Mouse (Mus musculus) spleen, postnatal 36 days (tissue): ENCODE results near the gene Sorcs3.

Source experiments
- DNase-seq, 2 experiments: peaks; one replicate each; pipeline ENCODE4 v3.0.0; 2022; ENCODE audit warnings: low spot score in 2 of 2, mixed read lengths in 1 of 2

Sorcs3 gene

DNA sequence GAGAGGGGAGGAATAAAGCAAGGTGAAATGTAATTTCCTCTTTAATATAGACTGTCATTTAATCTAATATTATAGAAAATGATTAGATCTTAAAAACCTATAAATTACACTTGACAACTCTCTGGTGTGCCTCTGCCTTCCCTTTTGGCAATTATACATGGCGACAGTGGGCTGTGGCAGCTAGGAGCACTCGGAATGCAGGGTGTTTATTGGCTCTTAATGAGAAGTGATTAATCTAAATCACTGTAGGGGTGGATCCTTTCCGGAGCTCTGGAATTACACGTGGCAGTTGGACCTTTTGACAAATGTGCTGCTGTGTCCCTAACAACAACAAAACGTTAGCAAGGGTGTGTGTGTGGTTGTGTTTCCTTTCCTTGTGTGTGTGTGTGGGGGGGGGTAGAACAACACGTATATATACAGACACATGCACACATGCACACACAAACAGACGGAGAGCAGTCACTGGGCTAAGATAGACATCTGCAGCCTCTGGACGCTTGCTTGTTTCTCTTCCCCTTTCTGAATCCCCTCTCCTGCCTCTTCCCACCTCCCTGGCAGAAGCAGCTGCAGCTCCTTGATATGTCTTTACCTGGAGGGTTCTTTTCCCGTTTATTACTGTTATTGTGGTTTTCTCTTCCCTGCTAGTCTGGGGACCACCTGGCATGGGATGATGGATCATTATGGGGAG, 318.8 kb downstream of the Sorcs3 start:
- no peak for DNase-seq

DNA sequence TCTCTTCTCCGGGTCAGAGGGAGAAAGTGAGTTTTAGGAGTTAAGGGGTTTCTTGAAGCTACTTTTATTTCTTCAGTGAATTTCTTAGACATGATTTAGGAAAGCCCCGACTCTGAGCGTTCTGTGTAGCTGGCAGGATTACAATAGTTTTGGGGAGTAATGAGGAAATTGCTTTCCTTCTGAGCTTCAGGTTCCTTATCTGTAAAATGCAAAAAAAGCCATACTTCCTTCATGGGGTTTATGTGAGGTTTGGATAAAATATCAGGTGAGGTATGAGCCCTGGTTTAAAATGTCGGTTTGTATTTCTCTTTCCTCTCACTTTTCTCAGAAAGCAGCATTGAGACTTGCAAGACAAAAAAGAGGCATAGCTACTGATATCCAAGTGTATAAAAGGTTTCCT, 327.8 kb downstream of the Sorcs3 start:
- no peak for DNase-seq

DNA sequence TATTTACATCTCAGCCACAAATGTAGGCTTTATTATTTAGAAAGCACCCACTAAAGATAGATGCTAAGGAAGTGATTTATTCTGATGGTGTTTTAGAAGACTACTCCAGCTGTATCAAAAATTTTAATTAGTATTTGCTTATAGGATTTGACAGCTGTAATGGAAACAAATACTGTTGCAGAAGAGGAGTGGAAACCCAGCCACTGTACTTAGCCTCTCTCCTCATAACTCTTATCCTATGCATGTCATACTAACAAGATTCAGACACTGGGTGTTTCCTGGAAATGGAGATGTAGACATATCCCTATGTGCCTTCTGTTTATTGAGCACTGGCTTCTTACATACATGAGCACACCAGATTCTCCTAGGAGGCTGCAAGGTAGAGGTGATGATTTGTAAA, 338.5 kb downstream of the Sorcs3 start:
- DNase-seq, result no peak

DNA sequence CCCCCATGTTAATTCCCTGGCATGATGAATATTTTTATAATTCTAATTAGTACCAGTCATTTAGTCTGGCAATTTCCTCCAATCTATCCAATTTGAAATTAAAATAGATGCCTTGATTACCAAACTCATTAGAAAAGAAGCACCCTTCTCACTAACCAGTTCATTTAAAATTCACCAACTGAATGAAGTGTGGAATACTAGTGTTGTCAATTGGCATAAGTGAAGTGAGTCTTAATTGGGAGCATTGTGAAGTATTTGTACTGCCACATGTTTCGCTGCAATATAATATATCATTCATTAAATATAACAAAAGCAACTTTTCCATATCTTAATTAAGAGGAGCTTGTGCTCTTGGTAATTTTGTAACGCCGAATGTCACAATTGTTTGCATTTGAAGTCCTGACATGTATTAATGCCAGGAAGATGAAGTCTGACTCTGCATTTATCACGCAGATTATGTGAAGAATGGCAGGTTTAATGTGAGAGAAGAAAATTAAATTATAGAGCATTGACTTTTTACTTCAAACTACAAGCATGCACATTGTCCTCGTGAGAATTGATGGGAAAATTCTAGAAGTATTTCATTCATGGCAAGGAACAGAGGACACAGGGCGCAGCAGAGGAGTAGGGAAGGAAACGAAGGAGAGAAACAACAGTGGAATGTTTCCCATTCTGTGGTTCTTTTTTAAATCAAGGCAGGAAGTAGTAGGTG, 339.8 kb downstream of the Sorcs3 start:
- no peak for DNase-seq

DNA sequence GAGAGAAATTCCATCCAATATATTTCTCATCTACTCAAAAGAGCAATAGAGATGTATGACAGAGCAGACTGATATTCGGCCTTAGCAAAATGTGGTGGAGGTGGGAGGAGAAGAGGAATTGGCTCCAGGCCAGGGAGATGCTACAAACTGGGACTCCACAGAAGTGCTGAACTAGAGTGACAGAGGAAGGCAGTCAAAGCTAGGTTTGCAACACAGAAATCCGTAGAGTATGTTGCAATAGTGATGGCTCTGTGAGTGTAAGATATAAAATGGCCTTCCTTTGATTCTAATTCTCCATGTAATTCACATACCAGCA, 340.3 kb downstream of the Sorcs3 start:
- DNase-seq, result no peak

DNA sequence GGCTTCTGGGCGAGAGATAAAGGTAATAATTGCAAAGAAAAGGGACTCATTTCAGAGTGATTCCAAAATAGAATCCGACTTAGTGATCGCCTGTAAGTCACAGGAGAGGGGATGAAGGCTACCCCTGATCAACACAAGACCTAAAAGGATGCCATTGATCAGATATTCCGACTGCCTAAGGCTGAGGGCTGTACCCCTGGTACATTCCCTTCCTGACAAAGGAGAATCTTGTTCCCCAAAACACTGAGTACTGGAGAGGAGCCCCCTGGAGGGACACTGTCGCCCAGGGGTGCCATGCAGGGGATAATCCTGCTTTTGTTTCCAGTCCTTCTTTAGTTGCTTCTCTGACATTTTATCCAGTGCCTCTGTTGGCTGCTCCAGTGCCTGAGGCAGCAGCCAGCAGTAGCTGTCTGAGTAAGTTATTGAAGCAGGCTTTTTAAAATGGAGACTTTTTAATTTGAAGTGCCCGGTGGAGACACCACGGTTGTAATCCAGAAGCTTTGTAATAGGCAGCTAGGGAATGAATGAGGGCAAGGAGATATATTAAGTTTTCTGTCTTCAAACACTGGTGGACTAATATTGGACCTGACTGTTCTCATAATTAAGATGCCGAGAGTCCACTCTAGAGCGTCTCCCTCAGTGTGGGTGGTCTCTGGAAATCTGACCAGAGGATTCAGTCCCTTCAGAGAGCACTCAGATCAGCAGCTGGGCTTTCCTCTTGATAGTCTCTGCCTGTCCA, 342.5 kb downstream of the Sorcs3 start:
- no peak for DNase-seq

DNA sequence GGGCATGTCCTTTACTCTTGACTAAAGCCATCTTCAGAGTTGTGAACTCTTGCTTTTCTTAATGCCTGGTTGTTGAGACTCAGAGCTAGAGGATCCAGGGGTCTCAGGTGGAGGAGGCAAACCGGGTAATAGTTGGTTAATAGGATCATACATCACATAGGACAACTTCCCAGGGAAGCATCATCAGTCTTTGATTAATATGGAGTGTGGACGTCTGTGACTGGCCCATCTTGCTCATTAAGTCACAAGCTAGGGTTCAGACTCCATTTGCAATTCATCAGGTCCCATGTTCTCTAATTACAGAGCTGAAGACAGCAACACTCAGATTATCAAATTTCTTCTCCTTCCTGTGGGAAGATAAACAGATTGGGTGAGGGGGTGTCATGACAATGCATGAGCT, 353.6 kb downstream of the Sorcs3 start:
- DNase-seq, result no peak

DNA sequence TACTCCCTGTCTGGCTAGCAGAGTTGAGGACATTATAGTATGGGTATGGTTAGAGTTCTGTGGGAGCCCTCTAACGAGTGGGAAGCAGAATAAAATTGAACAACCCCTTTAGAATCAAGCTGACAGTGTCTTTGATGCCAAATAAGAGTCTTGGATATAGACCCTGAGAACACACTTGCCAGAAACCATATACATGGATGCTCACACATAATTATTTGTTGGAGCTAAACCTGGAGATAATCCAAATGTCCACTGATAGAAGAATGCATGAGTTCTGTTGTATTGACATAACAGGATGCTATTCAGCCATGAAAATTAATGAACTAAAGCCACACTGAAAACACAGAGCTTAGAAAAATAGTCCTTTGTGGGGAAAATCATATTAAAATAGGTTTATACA, 369.9 kb downstream of the Sorcs3 start:
- no peak for DNase-seq

DNA sequence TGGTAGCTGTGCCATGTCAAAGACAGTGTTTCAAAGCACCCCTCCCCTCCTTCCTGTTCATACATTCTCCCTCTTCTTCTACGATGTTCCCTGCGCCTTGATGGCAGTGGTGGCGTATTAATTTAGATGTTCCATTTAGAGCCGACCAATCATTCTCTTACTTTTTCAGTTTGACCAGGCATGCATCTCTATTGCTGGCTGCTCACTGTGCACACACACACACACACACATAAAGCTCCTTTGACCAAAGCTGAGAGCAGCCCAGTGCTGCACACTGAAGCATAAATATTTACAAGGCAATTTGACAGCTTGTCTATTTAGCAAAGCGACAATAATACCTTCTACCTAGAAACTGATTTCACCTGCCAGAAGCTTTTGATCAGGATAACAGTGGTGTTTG, 371.3 kb downstream of the Sorcs3 start:
- DNase-seq, result no peak

DNA sequence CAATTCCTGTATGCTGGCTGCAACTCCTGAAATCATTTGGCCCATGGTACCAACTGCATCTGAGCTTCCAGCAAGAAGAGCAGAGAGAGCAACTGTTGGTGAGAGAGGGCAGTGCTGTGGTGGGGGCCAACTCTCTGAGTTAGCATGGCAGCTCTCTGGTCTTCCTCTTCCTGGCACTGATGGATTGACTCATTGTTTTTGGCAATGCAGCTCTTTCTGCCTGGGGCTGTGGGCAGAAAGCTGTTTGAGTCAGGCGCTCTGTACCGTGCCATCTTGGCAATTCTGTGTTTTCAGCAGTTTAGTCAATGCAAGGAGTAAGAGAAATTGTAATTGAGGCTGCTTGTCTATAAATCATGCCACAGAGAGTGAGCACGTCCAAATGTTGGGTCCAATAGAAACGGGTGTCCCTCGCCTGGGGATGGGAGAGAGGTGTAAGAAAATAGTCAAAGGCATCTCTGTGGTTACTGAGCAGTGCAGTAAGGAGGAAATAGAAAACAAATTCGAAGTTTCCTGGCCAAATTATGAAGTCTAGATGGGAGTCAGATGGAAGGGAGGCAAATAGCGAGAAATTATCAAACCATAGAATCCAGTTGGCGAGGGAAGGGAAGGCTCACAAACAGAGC, 379.2 kb downstream of the Sorcs3 start:
- no peak for DNase-seq

DNA sequence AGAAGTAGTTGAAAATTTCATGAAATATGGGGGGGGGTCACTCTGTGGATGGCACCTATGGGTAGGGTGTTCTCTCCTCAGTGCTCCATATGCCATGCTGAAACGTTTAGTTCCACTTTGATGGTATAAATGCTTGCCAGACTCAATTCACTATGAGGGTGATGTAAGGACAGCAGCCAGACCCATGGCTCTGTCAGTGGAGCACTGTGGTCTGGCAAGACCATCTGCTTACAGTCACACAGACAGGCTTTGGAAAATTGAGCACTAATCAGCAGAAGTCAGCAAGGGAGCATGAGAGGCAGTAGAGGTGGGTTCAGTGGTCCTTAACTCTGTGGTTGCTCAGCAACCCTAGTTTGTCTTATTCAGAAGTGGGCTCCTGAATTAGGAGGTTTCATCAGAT, 411.1 kb downstream of the Sorcs3 start:
- no peak for DNase-seq

DNA sequence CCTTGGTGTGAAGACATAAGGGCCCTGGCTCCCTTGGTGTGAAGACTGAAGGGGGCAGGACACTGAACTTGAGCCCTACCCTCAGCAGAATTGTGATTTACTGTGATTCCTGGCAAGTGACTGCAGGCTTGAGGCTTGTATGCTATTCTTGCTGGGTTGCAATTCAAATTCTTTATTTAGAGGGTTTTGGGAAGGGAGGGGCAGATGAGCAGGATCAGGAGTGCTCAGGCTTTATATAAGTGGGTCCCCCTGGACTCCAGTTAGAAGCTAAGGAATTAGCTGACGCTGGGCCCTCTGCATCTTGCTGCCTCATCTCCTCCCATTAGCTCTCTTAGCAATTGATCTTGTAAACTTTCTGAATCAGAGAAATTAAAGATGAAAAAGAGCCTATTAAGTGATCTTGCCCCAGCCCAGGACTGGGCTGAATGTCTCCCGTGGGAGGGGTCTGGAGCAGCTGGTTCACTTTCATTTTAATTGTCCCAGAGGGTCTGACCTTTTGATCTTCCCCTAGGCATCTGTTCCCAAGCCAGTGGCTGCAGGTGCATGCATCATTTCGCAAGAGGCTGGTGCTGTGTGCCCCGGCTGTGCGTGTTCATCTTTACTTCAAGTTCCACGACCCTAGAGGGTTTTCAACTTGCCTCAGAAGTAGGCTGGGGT, 425.0 kb downstream of the Sorcs3 start:
- DNase-seq, result no peak

DNA sequence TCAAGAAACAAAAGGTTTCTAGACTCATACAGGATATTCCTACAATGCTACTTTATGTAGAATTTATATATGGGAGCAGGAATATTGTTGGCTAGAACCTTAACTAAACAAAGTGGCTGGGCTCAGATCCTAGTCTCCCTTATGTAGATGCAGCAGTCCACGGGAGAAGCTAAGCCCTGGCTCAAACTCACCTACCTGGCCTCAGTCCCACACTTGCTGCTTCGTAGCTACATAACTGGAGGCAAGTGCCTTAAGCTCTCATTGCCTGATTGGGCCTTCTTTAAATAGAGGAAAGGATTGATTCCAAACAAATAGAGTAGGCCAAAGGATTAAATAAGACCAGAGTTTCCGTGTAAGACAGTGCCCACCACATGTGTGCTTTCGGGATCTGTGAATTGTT, 436.7 kb downstream of the Sorcs3 start:
- DNase-seq, result no peak

DNA sequence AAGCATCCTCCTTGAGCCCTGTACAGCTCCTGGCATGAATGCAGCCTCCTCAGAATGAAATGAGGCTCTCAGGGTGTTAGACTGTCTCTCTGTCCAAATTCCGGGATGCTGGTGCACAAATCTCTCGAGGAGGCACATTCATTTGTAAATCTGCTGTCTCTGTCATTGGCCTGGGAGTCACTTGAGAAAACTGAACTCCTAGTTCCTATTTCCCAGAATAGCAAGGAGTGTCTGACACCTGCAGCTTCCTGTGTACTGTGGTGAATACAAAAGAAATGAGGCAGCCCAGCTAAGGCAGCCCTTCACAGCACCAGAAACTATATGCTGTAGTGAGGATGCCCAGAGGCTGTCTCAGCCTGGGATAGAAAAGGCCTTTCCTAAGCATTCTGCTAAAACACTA, 444.1 kb downstream of the Sorcs3 start:
- no peak for DNase-seq

DNA sequence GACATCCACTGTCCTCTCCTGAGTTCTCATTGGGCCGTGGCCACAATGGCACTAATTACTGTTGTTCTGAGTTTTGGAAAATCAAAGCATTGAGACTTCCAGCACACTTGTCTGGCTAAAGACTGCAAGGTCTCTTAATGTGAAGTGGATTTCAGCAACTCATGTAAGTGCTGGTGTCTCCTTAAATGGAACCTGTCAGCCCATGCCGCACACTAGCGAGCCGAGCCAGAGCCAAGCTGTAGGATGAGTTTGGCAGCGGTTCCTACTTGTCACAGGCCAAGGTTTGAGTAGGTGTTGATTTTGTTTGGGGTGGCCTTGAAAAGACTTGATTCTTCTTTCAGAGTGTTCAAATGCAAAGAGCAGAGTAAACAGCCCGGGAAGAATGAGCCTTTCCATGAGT, 445.8 kb downstream of the Sorcs3 start:
- no peak for DNase-seq

DNA sequence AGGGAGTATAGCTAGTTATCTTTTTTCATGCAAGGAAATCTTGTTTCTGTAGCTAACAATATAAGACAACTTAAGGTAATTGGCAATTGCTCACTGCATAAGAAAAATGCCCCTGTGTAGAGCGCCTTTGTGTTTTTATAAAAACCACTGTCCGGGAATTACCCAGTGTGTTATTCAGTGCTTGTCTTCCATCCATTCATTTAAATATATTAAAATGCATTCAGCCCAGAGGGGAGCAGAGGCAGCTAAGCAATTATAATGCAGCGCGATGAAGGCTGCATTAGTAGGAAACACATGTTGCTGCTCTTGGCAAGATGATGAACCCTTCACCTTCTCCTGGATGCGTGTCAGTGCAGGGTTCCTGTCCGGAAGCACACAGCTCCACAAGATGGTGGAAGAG, 454.4 kb downstream of the Sorcs3 start:
- DNase-seq, result no peak

DNA sequence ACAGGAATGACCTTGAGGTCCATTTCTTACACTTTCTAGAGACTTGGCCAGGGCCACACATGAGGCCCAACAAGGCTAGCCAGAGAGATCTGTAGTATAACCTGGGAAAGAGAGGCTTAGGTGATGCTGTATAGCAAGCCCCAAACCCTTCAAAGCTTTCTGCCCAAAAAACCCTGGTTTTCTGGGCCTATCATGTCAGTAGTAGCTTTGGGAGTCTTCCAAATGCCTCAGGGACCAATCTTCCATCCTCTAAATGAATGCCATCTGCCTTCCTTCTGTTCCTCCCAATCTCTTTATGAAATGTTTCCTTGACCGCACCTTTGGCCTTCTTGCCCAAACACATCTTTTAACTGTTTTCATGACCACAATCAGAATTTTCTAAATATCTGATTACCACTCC, 474.1 kb downstream of the Sorcs3 start:
- no peak for DNase-seq

DNA sequence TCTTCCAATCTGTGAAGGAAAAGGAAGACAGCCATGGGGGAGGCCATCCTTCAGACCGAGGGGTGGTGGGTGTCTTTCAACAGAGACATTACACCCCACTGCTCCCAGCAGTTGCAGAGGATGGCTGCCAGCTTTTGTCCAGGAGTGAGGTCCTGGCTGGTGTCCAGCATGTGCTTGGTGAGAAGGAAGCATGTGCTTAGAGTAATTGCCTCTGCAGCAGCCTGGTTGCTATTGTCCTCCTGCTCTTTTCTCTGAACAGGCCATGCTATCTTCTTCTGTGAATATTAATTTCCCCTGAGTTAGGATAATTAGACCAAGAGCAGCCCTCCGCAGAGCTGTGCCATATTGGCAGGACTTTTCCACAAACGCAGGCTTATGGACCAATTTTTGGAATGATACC, 476.7 kb downstream of the Sorcs3 start:
- DNase-seq, result no peak

DNA sequence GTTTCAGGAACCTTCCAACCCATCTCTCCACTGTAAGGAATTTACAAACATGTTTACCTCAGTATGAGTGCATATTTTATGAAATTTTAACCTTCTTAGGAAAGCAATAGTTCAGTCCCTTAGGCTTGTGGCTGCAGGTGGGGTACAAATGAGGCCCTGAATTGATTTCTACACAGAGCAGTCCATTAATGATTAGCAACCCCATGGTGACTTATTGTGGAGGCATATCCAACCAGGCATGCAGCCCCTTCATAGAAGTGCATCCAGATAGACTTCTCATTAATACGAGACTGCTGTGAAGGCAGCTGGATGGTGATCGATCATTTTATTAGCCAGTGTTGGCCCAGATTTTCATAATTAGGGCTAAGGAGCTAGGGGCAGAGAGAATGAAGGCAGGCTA, 480.5 kb downstream of the Sorcs3 start:
- no peak for DNase-seq

DNA sequence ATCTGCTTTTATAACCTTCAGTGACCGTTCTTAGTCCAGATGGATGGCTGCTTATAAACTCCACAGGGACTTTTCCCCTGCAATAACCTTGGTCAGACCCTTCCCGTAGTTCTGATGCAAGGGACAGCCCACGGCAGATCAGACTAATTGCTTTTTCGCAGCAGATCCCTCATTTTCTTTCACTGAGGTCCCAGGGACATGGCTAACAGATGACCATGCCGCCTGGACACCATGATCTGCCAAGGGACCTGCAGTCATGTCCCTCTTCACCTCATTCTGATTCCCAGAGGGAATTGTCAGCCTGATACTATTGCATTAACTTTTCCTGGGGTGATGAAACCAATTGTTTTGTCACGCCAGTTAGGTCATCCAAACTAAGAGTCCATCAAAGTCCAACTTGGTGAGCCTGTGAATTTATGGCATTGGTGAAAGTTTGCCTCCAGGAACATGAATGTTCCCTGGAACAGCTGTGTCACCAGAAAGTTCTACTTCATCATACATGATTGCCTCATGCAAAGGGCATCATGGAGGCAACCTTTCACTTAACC, 494.4 kb downstream of the Sorcs3 start:
- no peak for DNase-seq

DNA sequence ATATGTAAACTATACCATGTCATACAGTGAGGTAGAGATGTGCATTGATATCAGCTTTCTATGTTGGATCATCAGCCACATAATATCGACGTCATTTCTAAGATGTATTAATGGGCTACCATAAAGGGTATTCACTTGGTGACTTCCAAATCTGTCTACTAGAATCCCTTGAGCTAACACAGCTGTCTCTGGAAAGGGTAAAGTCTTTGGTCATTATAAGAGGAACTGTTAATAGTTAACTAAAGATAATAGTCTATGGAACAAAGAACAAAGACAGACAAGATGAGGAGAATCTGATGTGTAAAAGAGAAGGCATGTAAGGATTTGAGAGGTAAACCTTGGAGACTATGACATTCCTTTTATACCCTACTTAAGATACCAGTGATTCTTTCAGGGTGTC, 497.9 kb downstream of the Sorcs3 start:
- no peak for DNase-seq
